Mouse (Mus musculus) left cerebral cortex, adult 9 months (tissue): ENCODE data around the gene Ly6c1.
"Not testable (repeated sequence)": the region's sequence is repeated elsewhere in the genome, so short reads cannot be mapped to it uniquely, and the experiment has no call there.

Experiments used
- DNase-seq, 2 experiments: peaks; one replicate each; pipeline ENCODE4 v3.0.0; 2022; ENCODE audit warnings: low spot score in 2 of 2

Ly6c1 gene

GRCm38 (mm10) chr15:75048642-75049261 lies at the start of gene Ly6c1:
Gene Ly6c1, minus strand, starts transcription at chr15:75048830.
- not testable (repeated sequence) for DNase-seq

GRCm38 (mm10) chr15:75088041-75088440 lies 39.4 kb upstream of the Ly6c1 start:
- not testable (repeated sequence) for DNase-seq

GRCm38 (mm10) chr15:75069965-75070364 lies 21.3 kb upstream of the Ly6c1 start:
- DNase-seq, result no peak

GRCm38 (mm10) chr15:75062030-75062574 lies 13.5 kb upstream of the Ly6c1 start:
- peak in 1 of 2 experiments; percentile 59 for DNase-seq

- DNase-seq, result peak; percentile 6 to 27
Observed at GRCm38 (mm10) chr15:75060505-75060904, 11.9 kb upstream of the Ly6c1 start.

GRCm38 (mm10) chr15:75055985-75056384 lies 7.4 kb upstream of the Ly6c1 start:
- DNase-seq, result no peak

GRCm38 (mm10) chr15:75055425-75055824 lies 6.8 kb upstream of the Ly6c1 start:
- not testable (repeated sequence) for DNase-seq

- DNase-seq, result not testable (repeated sequence)
Observed at GRCm38 (mm10) chr15:75052414-75052813, 3.8 kb upstream of the Ly6c1 start.

- not testable (repeated sequence) for DNase-seq
Observed at GRCm38 (mm10) chr15:75051141-75051540, 2.5 kb upstream of the Ly6c1 start.

GRCm38 (mm10) chr15:75050593-75050992 lies 2.0 kb upstream of the Ly6c1 start:
- DNase-seq, result not testable (repeated sequence)

GRCm38 (mm10) chr15:75049811-75050210 lies 1.2 kb upstream of the Ly6c1 start:
- not testable (repeated sequence) for DNase-seq

GRCm38 (mm10) chr15:75047970-75048320 lies 685 bp downstream of the Ly6c1 start:
- DNase-seq, result not testable (repeated sequence)

GRCm38 (mm10) chr15:75047313-75047969 lies 1.2 kb downstream of the Ly6c1 start:
- DNase-seq, result not testable (repeated sequence)

- DNase-seq, result not testable (repeated sequence)
Observed at GRCm38 (mm10) chr15:75045501-75045900, 3.1 kb downstream of the Ly6c1 start.

- DNase-seq, result not testable (repeated sequence)
Observed at GRCm38 (mm10) chr15:75021020-75021759, 27.4 kb downstream of the Ly6c1 start.

GRCm38 (mm10) chr15:75019446-75019845 lies 29.2 kb downstream of the Ly6c1 start:
- not testable (repeated sequence) for DNase-seq
